Mouse (Mus musculus): ENCODE measurements around the gene Vmn1r114.
"Not testable (repeated sequence)": the region's sequence is repeated elsewhere in the genome, so short reads cannot be mapped to it uniquely, and the experiment has no call there.

The Vmn1r114 gene

DNA sequence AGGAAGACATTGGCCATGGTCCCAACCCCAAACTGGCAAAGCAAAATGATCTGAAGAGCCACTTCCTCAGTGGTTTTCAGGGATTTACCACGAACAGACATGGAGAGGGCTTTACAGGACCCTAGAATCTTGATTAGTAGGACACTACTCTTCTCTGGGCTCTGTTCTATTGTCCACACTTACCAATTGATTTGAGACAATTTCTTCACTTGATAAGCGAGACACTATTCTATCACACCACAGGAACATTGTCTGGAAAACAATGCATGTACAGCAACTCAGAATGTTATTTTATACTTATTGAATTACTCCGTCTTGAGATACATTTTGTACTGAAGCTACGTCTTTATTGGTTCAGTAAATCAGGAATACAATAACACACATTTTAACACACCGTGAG is at the start of gene Vmn1r114:
TSS of gene Vmn1r114 (minus strand) at position 101 of the 400 bp plus-strand sequence.
- not testable (repeated sequence) for H3K36me3 ChIP-seq (ENCODE audit: control insufficient read depth, insufficient read depth, low read length, poor library complexity, severe bottlenecking); H3K27me3 ChIP-seq (ENCODE audit: control insufficient read depth, insufficient read depth, low read length, poor library complexity, severe bottlenecking); DNase-seq (ENCODE audit: low read depth, low spot score)

DNA sequence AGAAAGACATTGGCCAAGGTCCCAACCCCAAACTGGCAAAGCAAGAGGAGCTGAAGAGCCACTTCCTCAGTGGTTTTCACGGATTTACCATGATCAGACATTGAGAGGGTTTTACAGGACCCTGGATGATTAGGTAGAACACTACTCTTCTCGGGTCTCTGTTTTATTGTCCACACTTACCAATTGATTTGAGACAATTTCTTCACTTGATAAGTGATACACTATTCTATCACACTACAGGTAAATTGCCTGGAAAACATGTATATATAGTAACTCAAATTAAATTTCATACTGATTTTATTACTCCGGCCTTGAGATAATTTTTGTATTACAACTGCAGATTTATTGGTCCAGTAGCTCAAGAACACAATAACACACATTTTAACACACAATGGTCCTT is 32.9 kb upstream of the Vmn1r114 start, which contains the start of gene Vmn1r115:
TSS of gene Vmn1r115 (minus strand) at position 101 of the 400 bp plus-strand sequence.
- H3K27me3 ChIP-seq (ENCODE audit: control insufficient read depth, insufficient read depth, low read length, poor library complexity, severe bottlenecking); H3K36me3 ChIP-seq (ENCODE audit: control insufficient read depth, insufficient read depth, low read length, poor library complexity, severe bottlenecking); DNase-seq (ENCODE audit: low read depth, low spot score): not testable (repeated sequence)

DNA sequence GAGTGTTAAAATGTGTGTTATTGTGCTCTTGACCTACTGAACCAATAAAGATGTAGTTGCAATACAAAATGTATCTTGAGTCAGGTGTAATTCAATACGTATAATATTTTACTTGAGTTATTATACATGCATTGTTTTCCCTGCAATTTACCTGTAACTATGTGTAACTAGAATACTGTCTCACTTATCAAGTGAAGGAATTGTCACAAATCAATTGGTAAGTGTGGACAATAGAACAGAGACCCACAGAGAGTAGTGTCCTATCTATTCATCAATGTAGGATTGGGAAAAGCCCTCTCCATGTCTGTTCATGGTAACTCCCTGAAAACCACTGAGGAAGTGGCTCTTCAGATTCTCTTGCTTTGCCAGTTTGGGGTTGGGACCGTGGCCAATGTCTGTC is 25.0 kb downstream of the Vmn1r114 start, which contains the start of gene Vmn1r113:
TSS of gene Vmn1r113 (plus strand) at position 301 of the 400 bp plus-strand sequence.
- DNase-seq (ENCODE audit: low read depth, low spot score); H3K27me3 ChIP-seq (ENCODE audit: control insufficient read depth, insufficient read depth, low read length, poor library complexity, severe bottlenecking); H3K36me3 ChIP-seq (ENCODE audit: control insufficient read depth, insufficient read depth, low read length, poor library complexity, severe bottlenecking): not testable (repeated sequence)

DNA sequence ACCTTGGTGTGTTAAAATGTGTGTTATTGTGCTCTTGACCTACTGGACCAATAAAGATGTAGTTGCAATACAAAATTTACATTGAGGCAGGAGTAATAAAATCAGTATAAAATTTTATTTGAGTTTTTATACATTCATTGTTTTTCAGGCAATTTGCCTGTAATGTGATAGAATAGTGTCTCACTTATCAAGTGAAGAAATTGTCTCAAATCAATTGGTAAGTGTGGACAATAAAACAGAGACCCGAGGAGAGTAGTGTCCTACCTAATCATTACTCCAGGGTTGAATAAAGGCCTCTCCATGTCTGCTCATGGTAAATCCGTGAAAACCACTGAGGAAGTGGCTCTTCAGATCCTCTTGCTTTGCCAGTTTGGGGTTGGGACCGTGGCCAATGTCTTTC is 41.1 kb downstream of the Vmn1r114 start, which contains the start of gene Vmn1r112:
TSS of gene Vmn1r112 (plus strand) at position 301 of the 400 bp plus-strand sequence.
- H3K27me3 ChIP-seq (ENCODE audit: control insufficient read depth, insufficient read depth, low read length, poor library complexity, severe bottlenecking); H3K36me3 ChIP-seq (ENCODE audit: control insufficient read depth, insufficient read depth, low read length, poor library complexity, severe bottlenecking); DNase-seq (ENCODE audit: low read depth, low spot score): not testable (repeated sequence)
